Mouse (Mus musculus): ENCODE measurements around the gene Nt5dc1. TPM values are rescaled to one million over a fixed set of nuclear protein-coding genes. Genes with fewer than 3 reads are reported as not detected.
"Not testable (repeated sequence)": the region's sequence is repeated elsewhere in the genome, so short reads cannot be mapped to it uniquely, and the experiment has no call there.

Gene Nt5dc1
- total RNA-seq, 2 experiments from 2014 or later, result 20.6 to 22.4 TPM

DNA sequence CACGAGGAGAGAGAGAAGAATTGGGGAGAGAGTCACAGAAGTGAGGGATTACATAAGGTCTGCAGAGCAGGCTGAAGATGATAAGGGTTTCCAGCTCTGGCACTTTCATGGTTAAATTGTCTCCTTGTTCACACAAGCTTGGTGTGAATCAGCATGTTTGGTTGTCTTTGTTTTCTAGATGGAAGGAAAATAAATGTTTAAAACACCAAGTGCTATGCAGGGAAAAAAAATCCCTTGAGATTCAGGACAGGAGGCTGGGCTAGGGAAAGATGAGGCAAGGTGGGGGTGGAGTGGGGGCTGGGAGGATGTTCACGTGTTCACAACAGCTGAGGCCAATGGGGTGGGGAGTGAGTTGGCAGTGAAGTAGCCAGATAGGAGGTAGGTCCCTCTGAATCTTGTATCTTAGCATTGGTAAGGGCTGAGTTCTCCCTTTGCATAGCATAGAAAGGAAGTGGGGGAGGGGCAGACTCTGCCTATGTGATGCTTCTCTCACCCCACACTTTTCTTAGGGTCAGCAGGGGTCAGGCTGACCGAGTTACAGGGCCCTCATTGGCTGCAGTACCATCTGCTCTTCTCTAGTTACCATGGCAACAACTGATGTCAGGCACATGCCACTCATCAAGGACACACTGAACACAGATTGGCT lies 101.7 kb downstream of the Nt5dc1 start:
- no peak for DNase-seq (ENCODE audit: low spot score in 2 of 2)

DNA sequence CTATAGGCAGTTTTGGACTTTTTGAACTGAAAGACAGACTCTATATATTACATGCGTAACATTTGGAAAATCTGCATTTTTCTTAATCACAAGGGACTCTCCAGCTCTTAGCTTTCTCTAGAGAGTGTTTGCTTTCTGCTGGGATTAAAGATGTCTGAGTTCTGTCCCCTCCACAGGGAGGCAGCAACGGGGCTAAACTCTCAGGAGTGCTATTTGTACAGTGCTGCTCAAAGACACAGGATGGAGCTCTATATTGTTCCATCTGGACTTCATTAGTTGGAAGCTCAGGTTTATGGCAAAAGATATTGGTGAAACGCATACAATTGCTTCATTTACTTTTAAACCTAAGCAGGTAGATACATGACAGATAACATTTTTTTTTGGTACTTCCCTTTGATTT lies 105.8 kb downstream of the Nt5dc1 start:
- DNase-seq (ENCODE audit: low spot score in 2 of 2), result no peak

DNA sequence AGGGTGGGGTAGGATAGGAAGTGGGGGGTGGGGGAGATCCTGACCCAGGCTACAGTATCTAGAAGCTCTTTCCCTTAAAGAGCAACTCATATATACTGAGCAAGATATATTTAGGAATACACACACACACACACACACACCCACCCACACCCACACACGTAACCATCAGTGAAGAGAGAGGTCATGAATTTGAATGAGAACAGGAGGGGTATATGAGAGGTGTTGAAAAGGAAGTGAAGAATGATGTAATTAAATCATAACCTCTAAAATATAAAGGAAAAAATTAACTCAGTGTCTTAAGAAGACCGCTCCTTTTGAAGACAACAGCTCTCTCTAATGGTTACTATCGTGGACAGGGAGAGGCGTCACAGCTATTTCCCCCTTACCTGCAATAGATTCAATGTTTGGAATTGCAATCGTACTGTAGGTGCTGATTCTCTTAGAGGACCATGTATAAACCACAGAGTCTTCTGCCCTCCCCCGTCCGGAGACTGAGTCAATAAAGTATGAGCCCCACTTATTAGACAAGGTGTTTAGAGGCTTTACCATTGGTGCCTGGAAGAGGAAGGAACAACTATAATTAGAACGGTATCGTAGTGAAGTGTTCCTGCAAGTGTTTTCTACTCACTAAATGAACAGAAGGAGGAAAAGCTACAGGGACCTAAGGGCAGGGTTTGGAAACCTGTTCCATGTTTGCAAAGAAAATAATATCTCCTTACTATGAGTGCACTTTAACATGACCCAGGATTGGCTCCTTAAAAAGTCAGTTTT lies 108.3 kb downstream of the Nt5dc1 start:
- DNase-seq (ENCODE audit: low spot score in 2 of 2), result no peak

DNA sequence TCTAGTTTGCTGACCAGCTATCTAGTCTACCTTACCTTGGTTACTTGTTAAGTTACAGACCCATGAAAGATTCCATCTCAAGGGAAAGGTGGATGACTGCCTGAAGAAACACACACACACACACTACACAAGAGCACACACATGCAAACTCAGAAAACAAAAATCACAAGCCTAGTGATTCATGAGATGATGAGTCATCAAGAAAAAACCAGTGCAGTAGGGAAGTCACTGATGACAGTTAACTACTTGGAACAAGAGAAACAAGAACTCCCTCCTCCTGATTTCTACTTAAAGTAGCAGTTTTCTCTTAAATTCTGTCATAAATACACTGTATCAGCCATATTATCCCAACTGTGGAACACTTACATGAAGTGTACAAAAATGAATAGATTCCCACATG lies 111.3 kb downstream of the Nt5dc1 start:
- DNase-seq (ENCODE audit: low spot score in 2 of 2), result no peak

DNA sequence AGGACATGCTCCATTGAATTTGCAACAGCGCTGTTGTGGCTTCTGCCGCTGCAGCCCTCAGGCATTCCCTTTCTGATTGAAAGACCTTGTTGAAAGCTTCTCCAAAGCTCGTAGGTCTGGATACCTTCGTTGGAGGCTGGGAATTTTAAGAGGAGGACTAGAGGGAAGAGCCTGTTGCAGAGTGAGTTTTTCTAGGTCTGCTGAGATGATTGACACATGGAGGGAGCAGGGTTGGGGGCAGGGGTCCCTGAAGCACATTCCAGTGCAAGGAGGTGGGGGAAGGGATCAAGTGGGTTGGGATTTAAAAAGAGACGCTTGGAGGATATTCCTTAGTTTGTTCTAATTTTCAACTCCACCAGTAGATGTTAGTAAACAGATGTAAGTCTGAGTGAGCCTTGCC lies 118.0 kb downstream of the Nt5dc1 start:
- no peak for DNase-seq (ENCODE audit: low spot score in 2 of 2)

DNA sequence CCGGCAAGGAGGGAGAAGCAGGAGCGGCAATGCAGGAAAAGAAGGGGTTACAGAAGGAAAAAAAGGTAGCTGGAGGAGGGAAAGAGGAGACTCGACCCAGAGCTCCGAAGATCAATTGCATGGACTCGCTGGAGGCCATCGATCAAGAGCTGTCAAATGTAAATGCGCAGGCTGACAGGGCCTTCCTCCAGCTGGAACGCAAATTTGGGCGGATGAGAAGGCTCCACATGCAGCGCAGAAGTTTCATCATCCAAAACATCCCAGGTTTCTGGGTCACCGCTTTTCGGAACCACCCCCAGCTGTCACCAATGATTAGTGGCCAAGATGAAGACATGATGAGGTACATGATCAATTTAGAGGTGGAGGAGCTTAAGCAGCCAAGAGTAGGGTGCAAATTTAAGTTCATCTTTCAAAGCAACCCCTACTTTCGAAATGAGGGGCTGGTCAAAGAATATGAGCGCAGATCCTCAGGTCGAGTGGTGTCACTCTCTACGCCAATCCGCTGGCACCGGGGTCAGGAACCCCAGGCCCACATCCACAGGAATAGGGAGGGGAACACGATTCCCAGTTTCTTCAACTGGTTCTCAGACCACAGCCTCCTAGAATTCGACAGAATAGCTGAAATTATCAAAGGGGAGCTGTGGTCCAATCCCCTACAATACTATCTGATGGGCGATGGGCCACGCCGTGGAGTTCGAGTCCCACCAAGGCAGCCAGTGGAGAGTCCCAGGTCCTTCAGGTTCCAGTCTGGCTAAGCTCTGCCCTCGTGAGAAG lies 120.2 kb downstream of the Nt5dc1 start:
- no peak for DNase-seq (ENCODE audit: low spot score in 2 of 2)

DNA sequence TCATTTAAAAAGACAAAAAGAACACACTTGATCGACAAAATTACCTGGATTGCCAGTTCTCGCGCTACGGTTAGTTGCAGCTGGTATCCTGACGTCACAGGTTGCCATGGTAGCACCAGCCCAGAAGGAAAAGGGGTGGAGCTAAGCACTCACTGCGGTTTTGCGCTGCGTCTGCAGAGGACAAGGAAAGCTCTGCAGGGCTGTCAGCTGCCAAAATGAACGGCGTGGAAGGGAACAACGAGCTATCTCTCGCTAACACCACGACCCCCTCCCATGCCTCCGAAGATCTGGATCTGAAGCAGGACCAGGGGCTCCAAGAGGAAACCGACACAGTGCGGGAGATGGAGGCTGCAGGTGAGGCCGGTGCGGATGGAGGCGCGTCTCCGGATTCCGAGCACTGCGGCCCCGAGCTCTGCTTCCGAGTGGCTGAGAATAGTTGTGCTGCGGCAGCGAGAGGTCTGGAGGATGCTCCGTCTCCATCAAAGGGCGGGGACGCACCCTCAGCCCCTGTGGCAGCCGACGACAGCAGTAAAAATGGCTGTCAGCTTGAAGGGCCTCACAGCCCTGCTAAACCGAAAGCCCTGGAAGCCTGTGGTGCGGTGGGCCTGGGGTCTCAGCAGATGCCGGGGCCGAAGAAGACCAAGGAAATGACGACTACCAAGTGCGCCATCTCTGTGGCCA lies 120.9 kb downstream of the Nt5dc1 start, which contains the start of gene Tspyl4:
Gene Tspyl4, plus strand, starts transcription at position 144 of the 681 bp plus-strand sequence.
- DNase-seq (ENCODE audit: low spot score in 2 of 2), result peak; percentile 31 to 57

DNA sequence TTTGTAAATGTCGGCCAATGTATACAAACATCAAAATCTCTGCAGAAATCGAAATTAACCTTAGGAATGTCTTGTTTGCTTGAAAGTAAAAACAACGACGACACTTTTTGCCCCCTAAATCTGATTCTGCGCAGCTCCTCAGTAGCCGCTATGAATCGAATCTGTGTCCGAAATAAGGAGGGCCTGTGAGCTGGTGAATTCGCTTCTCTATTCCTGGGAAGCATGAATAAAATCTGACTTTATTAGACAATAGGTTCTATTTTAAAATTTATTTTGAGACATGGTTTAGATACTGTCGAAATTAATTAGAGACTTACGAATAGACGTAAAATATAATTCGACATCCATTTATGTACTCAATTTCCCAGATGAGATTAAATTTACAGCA lies 121.4 kb downstream of the Nt5dc1 start:
- DNase-seq (ENCODE audit: low spot score in 2 of 2), result no peak

DNA sequence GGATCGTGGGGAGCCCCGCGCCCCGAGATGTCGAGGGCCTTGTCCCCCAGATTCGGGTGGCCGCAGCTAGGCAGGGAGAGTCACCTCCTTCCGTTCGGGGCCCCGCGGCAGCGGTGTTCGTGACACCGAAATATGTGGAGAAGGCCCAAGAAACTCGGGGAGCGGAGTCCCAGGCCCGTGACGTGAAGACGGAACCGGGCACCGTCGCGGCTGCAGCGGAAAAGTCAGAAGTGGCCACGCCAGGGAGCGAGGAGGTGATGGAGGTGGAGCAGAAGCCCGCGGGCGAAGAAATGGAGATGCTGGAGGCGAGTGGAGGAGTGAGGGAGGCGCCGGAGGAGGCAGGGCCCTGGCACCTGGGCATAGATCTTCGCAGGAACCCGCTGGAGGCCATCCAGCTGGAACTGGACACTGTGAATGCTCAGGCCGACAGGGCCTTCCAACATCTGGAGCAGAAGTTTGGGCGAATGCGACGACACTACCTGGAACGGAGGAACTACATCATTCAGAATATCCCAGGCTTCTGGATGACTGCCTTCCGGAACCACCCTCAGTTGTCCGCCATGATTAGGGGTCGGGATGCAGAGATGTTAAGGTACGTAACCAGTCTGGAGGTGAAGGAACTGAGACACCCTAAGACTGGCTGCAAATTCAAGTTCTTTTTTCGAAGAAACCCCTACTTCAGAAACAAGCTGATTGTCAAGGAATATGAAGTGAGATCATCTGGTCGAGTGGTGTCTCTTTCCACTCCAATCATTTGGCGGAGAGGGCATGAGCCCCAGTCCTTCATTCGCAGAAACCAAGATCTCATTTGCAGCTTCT lies 135.7 kb downstream of the Nt5dc1 start:
- DNase-seq (ENCODE audit: low spot score in 2 of 2), result peak in 1 of 2 experiments; percentile 13

DNA sequence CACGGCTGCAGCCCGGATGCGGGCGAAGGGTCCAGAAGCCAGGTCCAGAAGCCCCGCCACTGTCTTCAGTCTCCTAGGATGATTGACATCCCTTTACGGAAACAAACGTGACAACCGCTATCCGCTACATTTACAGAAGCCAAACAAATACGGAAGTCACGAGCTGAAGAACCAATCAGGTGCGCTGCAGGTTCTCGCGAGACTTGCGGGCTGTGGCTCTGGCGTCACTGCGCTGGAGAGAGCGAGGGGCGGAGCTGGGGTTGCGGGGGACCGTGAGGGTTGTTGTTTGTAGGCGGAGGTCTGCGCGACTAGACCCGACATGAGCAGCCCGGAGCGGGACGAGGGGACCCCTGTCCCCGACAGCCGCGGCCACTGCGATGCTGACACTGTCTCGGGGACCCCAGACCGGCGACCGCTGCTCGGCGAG lies 136.4 kb downstream of the Nt5dc1 start, which contains the start of gene Tspyl1:
Gene Tspyl1, plus strand, starts transcription at position 229 of the 427 bp plus-strand sequence.
- peak; percentile 91 to 97 for DNase-seq (ENCODE audit: low spot score in 2 of 2)

DNA sequence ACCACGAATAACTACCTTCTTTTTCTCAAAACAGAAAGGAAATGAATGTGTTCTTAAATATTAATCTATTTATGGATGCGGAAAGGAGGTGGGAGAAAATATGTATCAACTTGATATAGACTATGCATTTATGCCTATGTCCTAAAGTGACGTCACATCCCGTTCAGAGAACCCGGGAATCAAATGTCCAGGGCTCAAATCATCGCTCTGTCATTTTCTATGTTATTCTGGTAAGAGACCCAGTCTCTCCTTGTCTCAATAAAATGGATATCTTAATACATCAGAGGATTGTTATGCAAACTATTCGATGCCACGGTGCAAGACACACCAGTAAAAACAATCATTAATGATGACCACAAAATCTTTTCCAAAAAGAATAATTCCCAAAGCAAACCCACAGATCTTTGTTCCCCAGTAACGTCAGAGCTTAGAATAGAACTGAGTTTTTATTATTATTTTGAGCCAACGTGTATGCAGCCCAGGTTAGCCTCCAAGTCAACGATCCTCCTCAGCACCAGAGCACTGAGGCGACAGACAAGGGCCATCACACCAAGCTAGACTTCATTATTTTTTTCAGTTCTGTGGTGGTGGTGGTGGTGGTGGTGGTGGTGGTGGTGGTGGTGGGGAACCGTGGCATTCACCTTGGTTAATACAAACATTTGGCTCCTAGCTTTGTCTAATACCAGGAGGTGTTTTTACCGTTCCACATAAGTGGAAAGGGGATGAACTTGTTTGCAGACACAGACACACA lies 137.0 kb downstream of the Nt5dc1 start:
- no peak for DNase-seq (ENCODE audit: low spot score in 2 of 2)

DNA sequence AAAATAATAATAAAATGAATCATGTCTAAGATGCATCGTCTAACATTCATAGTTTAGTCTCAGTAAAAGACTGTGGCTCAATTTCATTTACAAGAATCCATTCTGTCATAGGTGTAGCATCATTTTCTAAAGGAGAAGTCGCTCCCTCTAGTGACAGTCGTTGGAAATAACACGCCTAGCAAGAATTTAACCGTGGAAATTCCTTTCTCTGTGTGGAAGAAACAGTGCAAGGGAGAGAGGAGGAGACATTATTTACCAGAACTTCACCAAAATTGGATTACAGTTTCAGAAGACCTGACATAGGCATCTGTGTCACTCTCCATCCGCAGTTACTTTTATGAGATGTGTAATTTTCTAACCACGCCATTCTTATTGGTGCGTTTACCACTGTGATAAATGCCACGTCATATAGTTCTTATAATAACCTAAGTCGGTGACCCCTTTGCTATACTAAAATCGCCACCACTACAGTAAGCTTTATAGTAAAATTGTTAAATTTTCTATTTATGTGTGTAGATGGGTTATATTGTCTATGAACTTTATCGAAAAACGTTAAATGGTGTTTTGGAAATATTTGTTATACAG lies 137.7 kb downstream of the Nt5dc1 start:
- no peak for DNase-seq (ENCODE audit: low spot score in 2 of 2)

DNA sequence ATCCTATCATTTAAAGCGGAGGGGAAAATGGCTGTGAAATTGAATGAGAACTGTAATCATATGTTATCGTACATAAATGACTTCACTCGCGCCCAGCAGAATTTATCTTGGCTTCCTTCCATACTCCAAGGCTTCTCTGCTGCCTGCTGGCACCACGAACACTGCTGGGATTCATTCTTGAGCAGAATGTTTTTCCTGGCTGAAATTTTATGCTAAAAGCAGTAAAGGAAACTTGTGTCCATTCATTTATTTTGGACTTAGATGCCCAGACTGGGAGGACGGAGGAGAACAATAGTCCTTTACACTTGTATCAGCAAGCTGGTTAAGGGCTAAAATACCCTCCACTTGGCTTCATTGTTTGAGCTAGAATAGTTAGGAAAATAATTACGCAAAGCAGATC lies 146.7 kb downstream of the Nt5dc1 start:
- DNase-seq (ENCODE audit: low spot score in 2 of 2), result no peak

DNA sequence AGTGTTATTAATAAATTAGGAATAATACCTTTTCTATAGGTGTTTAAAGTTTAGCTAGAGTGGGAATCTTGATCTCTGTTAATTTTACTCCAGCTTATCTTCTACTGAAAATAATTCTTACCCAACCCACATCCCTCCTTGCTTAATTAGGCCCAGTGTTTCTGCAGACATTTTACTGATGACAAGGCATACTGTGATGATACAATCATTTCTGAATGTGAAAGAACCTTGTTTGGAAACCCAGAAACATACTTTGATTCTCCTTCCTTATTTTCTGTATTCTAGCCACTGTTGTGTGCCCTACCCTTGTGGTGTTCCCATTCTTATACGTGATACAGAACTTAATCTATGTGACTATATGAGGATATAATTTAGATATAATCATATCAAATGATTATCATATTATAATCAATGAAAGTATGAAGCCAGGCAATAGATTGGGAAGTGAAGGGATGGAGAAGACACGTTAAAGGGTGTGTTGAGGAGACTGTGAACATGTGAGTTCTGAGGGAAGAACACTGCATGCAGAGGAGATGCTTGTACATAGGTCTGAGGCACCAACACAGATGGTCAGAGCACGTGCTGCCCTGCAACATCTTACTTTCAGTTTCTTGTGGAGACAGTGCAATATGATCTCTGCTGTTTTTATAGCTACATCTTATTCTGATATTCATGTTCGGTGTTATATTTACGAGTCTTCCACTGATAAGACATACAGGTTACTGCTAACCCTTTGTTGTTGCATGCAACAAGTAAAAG lies 150.9 kb downstream of the Nt5dc1 start:
- no peak for DNase-seq (ENCODE audit: low spot score in 2 of 2)

DNA sequence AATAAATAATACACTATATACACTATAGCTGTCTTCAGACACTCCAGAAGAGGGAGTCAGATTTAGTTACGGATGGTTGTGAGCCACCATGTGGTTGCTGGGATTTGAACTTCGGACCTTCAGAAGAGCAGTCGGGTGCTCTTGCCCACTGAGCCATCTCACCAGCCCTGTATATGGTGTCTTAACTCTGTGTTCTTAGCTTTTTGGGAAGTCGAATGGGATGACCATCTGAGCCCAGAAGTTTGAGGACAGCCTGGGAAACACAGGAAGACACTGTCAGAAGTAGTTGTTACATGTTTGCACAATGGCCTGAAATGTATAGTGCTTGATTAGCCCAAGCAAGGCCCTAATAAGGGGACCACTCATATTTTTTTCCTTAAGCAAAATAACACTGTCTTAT lies 153.2 kb downstream of the Nt5dc1 start:
- no peak for DNase-seq (ENCODE audit: low spot score in 2 of 2)

DNA sequence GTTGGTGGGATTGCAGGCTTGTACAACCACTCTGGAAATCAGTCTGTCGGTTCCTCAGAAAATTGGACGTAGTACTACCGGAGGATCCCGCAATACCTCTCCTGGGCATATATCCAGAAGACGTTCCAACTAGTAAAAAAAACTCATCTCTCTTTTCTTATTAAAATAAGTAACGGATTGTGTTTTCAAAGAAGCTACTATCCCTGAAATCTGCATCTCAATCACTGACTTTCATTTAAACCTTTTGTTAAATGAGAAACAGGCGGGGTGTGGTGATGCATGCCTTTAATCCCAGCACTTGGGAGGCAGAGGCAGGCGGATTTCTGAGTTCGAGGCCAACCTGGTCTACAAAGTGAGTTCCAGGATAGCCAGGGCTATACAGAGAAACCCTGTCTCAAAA lies 165.5 kb downstream of the Nt5dc1 start:
- not testable (repeated sequence) for DNase-seq (ENCODE audit: low spot score in 2 of 2)

DNA sequence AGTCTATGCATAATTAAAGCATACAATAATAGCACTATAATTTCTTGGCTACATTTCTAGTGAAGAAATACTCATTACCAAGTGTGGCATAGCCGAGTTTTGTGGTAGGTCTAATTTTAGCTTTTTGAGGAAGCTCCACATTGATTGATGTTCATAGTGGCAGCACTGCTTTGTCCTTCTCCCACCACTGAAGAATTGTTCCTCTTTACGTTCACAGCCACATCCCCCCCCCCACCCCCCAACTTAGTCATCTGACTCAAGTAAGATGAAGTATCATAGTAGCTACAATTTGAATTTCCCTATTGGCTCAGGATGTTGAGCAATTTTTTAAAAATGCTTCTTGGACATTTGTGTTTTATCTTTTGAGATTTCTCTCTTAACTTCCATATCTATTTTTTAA lies 168.8 kb downstream of the Nt5dc1 start:
- DNase-seq (ENCODE audit: low spot score in 2 of 2), result no peak

DNA sequence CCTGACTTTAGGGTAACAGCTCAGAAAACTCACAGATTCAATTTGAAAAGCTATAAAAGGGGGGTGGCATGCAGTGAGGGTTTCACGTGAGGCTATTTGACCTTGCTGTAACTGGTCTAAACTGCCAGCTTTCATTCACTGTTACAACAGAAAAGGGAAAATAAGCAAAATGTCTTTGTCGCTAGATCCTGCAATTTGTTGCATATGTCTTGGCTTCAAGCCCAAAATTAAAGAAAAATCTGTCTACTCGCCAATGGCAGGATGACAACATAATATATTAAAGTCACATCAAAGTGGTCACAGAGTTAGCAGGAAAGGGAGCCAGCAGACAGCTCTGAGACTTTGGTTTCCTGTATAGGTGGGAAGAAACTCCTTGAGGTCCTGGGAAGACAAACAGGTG lies 170.6 kb downstream of the Nt5dc1 start:
- DNase-seq (ENCODE audit: low spot score in 2 of 2), result no peak

DNA sequence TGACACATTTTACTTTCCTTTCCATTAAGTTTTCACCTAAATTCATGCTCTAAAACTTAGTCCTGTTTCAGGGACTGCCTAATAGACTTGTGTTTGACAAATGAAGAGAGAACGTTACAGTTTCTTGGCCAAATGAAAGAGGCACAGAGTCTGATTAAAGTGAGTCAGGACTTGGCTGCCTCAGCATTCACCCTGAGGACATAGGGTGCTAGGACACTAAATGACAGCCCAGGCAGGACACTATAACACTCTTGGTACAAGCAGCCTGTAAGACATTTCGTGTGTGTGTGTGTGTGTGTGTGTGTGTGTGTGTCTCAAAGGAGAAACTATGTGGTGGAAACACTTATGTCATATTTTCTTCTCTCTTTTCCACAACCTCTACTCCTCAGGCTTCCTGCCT lies 172.2 kb downstream of the Nt5dc1 start:
- DNase-seq (ENCODE audit: low spot score in 2 of 2), result no peak

All from adrenal gland, postnatal 4 days (tissue).